Mouse (Mus musculus) adrenal gland, adult 10 weeks (tissue): ENCODE data around the gene Kif3b. TPM values are rescaled to one million over a fixed set of nuclear protein-coding genes. Genes with fewer than 3 reads are reported as not detected.

Experiments
- polyA plus RNA-seq: library from polyadenylated mRNA; stranded (reverse); fragments of 350-450 nt; fragmentation: Illumina TruSeq; extraction: RNeasy Lipid Tissue Mini Kit (QIAGEN cat#74804); gene quantifications from one replicate; pipeline ENCODE4 v1.2.3, GENCODE M21; 2014; ENCODE audit warnings: low read depth, low replicate concordance

The Kif3b gene
- polyA plus RNA-seq, result 23.9 TPM

GRCm38 (mm10) chr2:153290938-153291928, at the start of gene Kif3b:
Kif3b (plus strand) TSS chr2:153291413.

DNA sequence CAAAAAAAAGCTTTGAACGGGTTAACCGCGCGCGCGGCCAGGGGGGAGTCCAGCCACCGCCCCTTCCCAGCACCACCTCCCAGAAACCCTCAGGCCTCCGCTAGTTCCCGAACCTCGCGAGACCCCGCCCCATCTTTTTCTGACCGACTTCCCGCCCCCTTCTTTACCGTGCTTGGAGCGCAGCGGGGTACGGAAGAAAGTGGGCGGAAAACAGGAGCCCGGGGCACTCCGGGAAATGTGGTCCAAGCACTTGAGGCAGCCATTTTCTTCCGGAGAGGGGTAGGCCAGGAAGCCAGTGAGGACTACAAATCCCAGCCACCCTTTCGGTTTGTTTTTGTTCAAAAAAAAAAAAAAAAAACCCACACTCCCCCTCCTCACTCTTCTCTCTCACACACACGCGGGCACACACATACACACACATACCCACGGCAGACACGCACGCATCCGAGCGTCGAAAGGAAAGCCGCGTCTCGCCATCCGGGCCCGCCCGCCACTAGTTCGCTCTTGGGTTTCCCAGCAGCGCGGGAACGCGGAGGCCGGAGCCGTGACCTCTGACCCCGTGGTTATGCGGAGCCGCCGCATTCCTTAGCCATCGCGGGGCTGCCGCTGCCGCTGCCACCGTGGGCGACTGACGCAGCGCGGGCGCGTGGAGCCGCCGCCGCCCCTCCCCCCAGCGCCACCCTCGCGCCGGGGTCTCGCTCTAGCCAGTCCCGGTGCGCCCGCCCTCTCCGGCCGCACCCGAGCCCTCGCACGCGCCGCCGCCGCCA, 54.4 kb downstream of the Kif3b start, which contains the start of gene Asxl1:
TSS of gene Asxl1 (plus strand) at position 376 of the 767 bp plus-strand sequence.

Other genes with a start within 250 kb of the Kif3b start
- gene Ccm2l, start 225.5 kb upstream of the Kif3b start, polyA plus RNA-seq, result 1.9 TPM
- gene Hck, start 182.9 kb upstream of the Kif3b start, polyA plus RNA-seq, result 0.52 TPM
- 30.9 TPM for gene Tm9sf4, start 130.1 kb upstream of the Kif3b start, polyA plus RNA-seq
- gene Tspyl3, start 66.0 kb upstream of the Kif3b start, polyA plus RNA-seq, result 2.6 TPM
- gene Plagl2, start 50.0 kb upstream of the Kif3b start, polyA plus RNA-seq, result 8.0 TPM
- 34.2 TPM for gene Pofut1, start 49.9 kb upstream of the Kif3b start, polyA plus RNA-seq
- gene Asxl1, start 54.4 kb downstream of the Kif3b start, polyA plus RNA-seq, result 16.6 TPM
- gene 4930404H24Rik, start 201.4 kb downstream of the Kif3b start, polyA plus RNA-seq, result not detected
- gene Nol4l, start 238.6 kb downstream of the Kif3b start, polyA plus RNA-seq, result 4.8 TPM